Mouse (Mus musculus) kidney, embryonic 16.5 days (tissue): Measurements from ENCODE around the gene Cabp4. TPM values are rescaled to one million over a fixed set of nuclear protein-coding genes. Genes with fewer than 3 reads are reported as not detected.

ENCODE experiments used
- ATAC-seq: fragments of 200-750 bp; cut with Nextera tagmentation; 2 replicates; pipeline ENCODE4 v1.8.0; 2017; ENCODE audit warnings: moderate TSS enrichment; ENCODE audit not compliant: low FRiP score, low TSS enrichment
- H3K27ac ChIP-seq: fragments of 300-500 bp; sonication (generic); 2 replicates; pipeline ENCODE4 v1.5.1; 2014; ENCODE audit warnings: low read length
- H3K27me3 ChIP-seq: fragments of 300-500 bp; sonication (generic); 2 replicates; pipeline ENCODE4 v1.6.1; 2014; ENCODE audit warnings: low read length, control low read depth, mixed read lengths; ENCODE audit not compliant: insufficient read depth
- H3K36me3 ChIP-seq: fragments of 300-500 bp; sonication (generic); 2 replicates; pipeline ENCODE4 v1.6.1; 2014; ENCODE audit warnings: low read length, control low read depth, mixed read lengths; ENCODE audit not compliant: insufficient read depth
- H3K4me1 ChIP-seq: fragments of 300-500 bp; sonication (generic); 2 replicates; pipeline ENCODE4 v1.6.1; 2014; ENCODE audit warnings: low read length, control low read depth, mixed read lengths; ENCODE audit not compliant: insufficient read depth
- H3K4me2 ChIP-seq: fragments of 300-500 bp; sonication (generic); replicated peaks from 2 replicates; pipeline ENCODE4 v1.6.1; 2014; ENCODE audit warnings: low read depth, low read length
- H3K4me3 ChIP-seq: fragments of 300-500 bp; sonication (generic); 2 replicates; pipeline ENCODE4 v1.5.1; 2014; ENCODE audit warnings: mild to moderate bottlenecking, low read length
- H3K9ac ChIP-seq: fragments of 300-500 bp; sonication (generic); replicated peaks from 2 replicates; pipeline ENCODE4 v1.6.1; 2014; ENCODE audit warnings: low read length
- H3K9me3 ChIP-seq: fragments of 300-500 bp; sonication (generic); 2 replicates; pipeline ENCODE4 v1.6.1; 2016; ENCODE audit warnings: low read length, control low read depth
- WGBS: fragments of 180-500 bp; shearing (Covaris S2); extraction: QIAGEN DNeasy Blood & Tissue Kit; methylation state at CpG from one replicate; pipeline ENCODE4 v1.1.7; 2014; 5-methylcytosine and 5-hydroxymethylcytosine counted together
- polyA plus RNA-seq: library from polyadenylated mRNA; unstranded; fragments of >200 nt; fragmentation: Nextera tagmentation; extraction: Ambion mirVana; gene quantifications from 2 replicates; pipeline ENCODE4 v1.2.1, GENCODE M21; 2015

Cabp4 gene
- polyA plus RNA-seq, 1 experiment from 2014 or later = 0.14 TPM

- H3K36me3 ChIP-seq = peaks cover 49% of the 10 kb centered on the region
- WGBS = 74% methylated on average over 13 of the region's 13 CpGs
- H3K9ac ChIP-seq = 0 out of 2 replicates have a peak overlapping the region, but pooled peaks have one; percentile 19
These were observed 10.8 kb upstream of the Cabp4 start for GRCm38 (mm10) chr19:4154437-4155222.

GRCm38 (mm10) chr19:4153232-4153654, 9.4 kb upstream of the Cabp4 start, which contains the start of gene Ptprcap:
Gene Ptprcap (plus strand): TSS chr19:4153604.
- Histone ChIP-seq H3K9me3 (no peaks in the 10 kb centered on the region), H3K4me1 (peaks cover 28% of the 10 kb centered on the region), H3K36me3 (peaks cover 35% of the 10 kb centered on the region), H3K27ac (no peak within 1 kb of the TSS), H3K9ac (no peak within 1 kb of the TSS), H3K4me3 (no peak within 1 kb of the TSS), H3K4me2 (no peak within 1 kb of the TSS), H3K27me3 (no peaks in the 10 kb centered on the region)
- WGBS = 79% methylated on average over 11 of the region's 11 CpGs
- ATAC-seq = no peak

More at GRCm38 (mm10) chr19:4154437-4155222, 10.8 kb upstream of the Cabp4 start:
- Histone ChIP-seq H3K4me2 (no peak overlapping the region), H3K4me1 (peaks cover 19% of the 10 kb centered on the region), H3K27me3 (no peaks in the 10 kb centered on the region), H3K4me3 (no peak overlapping the region), H3K27ac (0 out of 2 replicates have a peak overlapping the region, but pooled peaks have one; percentile 21), H3K9me3 (no peaks in the 10 kb centered on the region)
- no peak for ATAC-seq

DNA sequence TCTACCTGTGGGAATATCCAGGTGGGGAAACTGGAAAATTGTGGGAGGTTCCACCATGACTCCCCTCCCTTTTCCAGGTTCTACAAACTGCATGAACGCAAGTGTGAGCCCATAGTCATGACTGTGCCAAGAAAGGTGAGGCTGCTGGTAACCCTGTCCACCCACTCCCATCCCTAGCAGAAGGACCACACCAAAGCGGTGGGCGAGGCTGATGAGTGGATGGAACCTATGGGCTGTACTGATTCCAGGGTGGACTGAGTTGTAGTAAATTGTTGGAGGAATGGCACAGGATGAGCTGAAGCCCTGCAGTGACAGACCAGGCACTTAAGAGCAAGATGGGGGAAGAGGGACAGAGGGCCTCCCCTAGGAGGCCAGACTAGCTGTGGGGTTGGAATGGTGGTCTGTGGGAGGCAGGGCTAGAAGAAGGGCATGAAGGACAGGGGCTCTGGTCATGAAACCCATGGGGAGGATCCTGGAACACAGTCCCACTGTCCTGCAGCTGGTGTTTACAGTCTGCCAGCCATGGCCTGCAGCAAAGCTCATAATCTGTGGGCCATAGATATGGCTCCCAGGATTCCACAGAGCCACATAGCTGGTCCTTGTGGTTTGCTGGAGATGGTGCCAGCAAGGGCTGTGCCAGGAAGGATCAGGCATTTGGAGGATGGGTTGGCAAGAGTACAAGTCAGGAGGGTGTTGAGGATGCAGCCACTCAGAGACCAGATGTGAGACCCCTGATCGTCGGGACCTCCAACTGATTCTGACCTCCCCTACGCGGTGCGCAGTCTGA, 8.8 kb upstream of the Cabp4 start:
- Histone ChIP-seq H3K4me3 (no peak overlapping the region), H3K27me3 (no peaks in the 10 kb centered on the region), H3K9me3 (no peaks in the 10 kb centered on the region), H3K4me2 (no peak overlapping the region), H3K27ac (no peak overlapping the region), H3K4me1 (peaks cover 34% of the 10 kb centered on the region), H3K9ac (no peak overlapping the region), H3K36me3 (peaks cover 29% of the 10 kb centered on the region)
- WGBS = 92% methylated on average over 8 of the region's 8 CpGs
- no peak for ATAC-seq

DNA sequence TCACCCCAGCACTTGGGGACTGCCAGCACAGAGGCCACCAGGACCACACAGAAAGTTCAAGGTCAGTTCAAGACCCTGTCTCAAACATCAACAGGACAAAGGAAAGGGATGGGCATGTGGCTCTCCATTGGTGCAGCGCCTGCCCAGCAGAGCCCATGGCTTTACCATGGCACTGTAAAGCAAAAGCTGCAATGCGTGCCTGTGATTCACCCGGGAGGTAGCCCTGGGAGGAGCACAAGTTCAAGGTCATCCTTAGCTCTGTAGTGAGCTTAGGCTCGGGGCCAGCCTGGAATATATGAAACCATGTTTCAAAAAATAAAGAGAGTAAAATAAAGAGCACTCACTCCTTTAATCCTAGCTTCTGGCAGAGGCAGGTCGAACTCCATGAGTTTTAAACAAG, 8.1 kb upstream of the Cabp4 start:
- no peak for ATAC-seq
- 88% methylated on average over 5 of the region's 5 CpGs for WGBS
- peaks cover 24% of the 10 kb centered on the region for H3K36me3 ChIP-seq
- H3K9ac ChIP-seq = no peak overlapping the region
- H3K4me3 ChIP-seq = no peak overlapping the region
- H3K4me1 ChIP-seq = peaks cover 34% of the 10 kb centered on the region
- no peaks in the 10 kb centered on the region for H3K9me3 ChIP-seq
- no peaks in the 10 kb centered on the region for H3K27me3 ChIP-seq
- no peak overlapping the region for H3K4me2 ChIP-seq
- H3K27ac ChIP-seq = no peak overlapping the region

DNA sequence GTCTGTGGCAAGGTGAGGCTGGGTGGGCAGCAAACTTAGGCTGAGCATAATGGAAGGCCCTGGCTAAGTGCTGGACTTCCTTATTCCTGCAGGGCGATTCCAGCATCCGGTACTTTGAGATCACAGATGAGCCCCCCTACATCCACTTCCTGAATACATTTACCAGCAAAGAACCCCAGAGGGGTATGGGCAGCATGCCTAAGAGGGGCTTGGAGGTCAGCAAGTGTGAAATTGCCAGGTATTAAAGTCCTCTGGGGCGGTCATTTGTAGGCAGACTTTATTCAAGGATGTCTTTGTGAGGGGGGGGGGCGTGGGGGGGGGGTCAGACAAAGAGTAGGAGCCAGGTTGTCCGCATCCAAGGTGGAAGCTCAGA, 7.6 kb upstream of the Cabp4 start:
- Histone ChIP-seq H3K36me3 (peaks cover 24% of the 10 kb centered on the region), H3K4me2 (no peak overlapping the region), H3K9ac (no peak overlapping the region), H3K27me3 (no peaks in the 10 kb centered on the region), H3K4me1 (peaks cover 34% of the 10 kb centered on the region), H3K4me3 (no peak overlapping the region), H3K27ac (no peak overlapping the region), H3K9me3 (no peaks in the 10 kb centered on the region)
- 75% methylated on average over 5 of the region's 5 CpGs for WGBS
- ATAC-seq = no peak

- Histone ChIP-seq H3K27me3 (no peaks in the 10 kb centered on the region), H3K36me3 (peaks cover 20% of the 10 kb centered on the region), H3K4me3 (no peak overlapping the region), H3K4me2 (no peak overlapping the region), H3K27ac (no peak overlapping the region), H3K9ac (no peak overlapping the region), H3K9me3 (no peaks in the 10 kb centered on the region), H3K4me1 (peaks cover 31% of the 10 kb centered on the region)
- 85% methylated on average over 22 of the region's 22 CpGs for WGBS
- ATAC-seq = no peak
These were observed 7.0 kb upstream of the Cabp4 start for GRCm38 (mm10) chr19:4150567-4151487.

- ATAC-seq = no peak
- Histone ChIP-seq H3K27me3 (no peaks in the 10 kb centered on the region), H3K27ac (no peak overlapping the region), H3K4me1 (peaks cover 25% of the 10 kb centered on the region), H3K9me3 (no peaks in the 10 kb centered on the region), H3K36me3 (peaks cover 16% of the 10 kb centered on the region), H3K4me3 (peak overlapping the region; percentile 84; the same call in 1 of the 2 replicates), H3K4me2 (peak overlapping the region; percentile 91), H3K9ac (no peak overlapping the region)
- WGBS = 95% methylated on average over 17 of the region's 17 CpGs
These were observed 6.1 kb upstream of the Cabp4 start for GRCm38 (mm10) chr19:4149764-4150461.

DNA sequence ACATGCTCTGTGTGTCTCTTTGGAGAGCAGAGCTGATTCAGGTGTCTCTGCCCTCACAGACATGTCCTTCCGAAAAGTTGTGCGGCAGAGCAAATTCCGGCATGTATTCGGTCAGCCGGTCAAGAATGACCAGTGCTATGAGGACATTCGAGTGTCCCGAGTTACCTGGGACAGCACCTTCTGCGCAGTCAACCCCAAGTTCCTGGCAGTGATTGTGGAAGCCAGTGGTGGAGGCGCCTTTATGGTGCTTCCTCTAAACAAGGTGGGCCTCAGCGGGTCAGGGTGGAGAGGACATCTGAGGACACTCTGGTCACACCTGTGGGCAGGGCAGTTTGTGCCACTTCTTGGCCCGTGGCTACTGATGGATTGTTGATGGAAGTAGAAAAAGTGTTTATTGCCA, 5.5 kb upstream of the Cabp4 start:
- 75% methylated on average over 11 of the region's 11 CpGs for WGBS
- ATAC-seq = no peak

GRCm38 (mm10) chr19:4148819-4149218, 5.0 kb upstream of the Cabp4 start:
- 2% methylated on average over 8 of the region's 8 CpGs for WGBS
- H3K36me3 ChIP-seq = peaks cover 14% of the 10 kb centered on the region
- no peaks in the 10 kb centered on the region for H3K27me3 ChIP-seq
- H3K4me1 ChIP-seq = peaks cover 25% of the 10 kb centered on the region
- no peaks in the 10 kb centered on the region for H3K9me3 ChIP-seq
- peak overlapping the region; percentile 84 for H3K4me3 ChIP-seq
- peak overlapping the region; percentile 93 for H3K9ac ChIP-seq
- H3K4me2 ChIP-seq = peak overlapping the region; percentile 91
- peak; percentile 18; the same call in 1 of the 2 replicates for ATAC-seq
- H3K27ac ChIP-seq = peak overlapping the region; percentile 65

More for the DNA sequence above, 5.5 kb upstream of the Cabp4 start:
- H3K4me3 ChIP-seq = peak overlapping the region; percentile 84
- H3K4me2 ChIP-seq = peak overlapping the region; percentile 91
- H3K9ac ChIP-seq = peak overlapping the region; percentile 93
- H3K27me3 ChIP-seq = no peaks in the 10 kb centered on the region
- peaks cover 16% of the 10 kb centered on the region for H3K36me3 ChIP-seq
- no peak overlapping the region for H3K27ac ChIP-seq
- no peaks in the 10 kb centered on the region for H3K9me3 ChIP-seq
- H3K4me1 ChIP-seq = peaks cover 25% of the 10 kb centered on the region
